Mouse (Mus musculus): ENCODE data around the gene Steap3.

DNA sequence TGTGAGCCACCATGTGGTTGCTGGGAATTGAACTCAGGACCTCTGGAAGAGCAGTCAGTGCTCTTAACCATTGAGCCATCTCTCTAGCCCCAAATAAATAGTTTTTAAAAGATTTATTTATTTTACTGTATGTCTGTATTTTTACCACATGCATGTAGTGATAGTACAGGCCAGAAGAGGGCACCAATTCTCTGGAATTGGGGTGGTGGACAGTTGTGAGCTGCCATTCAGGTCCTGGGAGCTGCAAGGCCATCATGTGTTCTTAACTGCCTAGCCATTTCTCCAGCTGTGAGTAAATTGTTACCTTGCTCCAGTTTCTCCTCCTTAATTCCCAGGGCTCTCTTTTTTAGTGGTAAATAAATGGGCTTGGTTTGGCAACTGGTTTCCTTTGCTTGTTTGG is 118.3 kb downstream of the Steap3 start:
- TF ChIP-seq CTCF (IDR thresholded peaks at IDR 0.05; ENCODE audit: insufficient read depth, low read length) (peak; percentile 57), POLR2A (IDR thresholded peaks at IDR 0.05; ENCODE audit: borderline replicate concordance, extremely low read depth, low read depth, low read length) (no peak)

All from lung, adult 2 months (tissue).